Mouse (Mus musculus): Measurements from ENCODE around the gene Baat.
A peak's percentile ranks its signal among the peaks of the same experiment; 100 is the strongest.
"Not testable (repeated sequence)": the region's sequence is repeated elsewhere in the genome, so short reads cannot be mapped to it uniquely, and the experiment has no call there.

Gene Baat

GRCm38 (mm10) chr4:49506386-49506785, at the start of gene Baat:
Gene Baat, minus strand, starts transcription at chr4:49506557.
- no peak for DNase-seq (ENCODE audit: low spot score in 2 of 2)

GRCm38 (mm10) chr4:49553380-49553779, 47.0 kb upstream of the Baat start:
- DNase-seq (ENCODE audit: low spot score in 2 of 2), result no peak

DNA sequence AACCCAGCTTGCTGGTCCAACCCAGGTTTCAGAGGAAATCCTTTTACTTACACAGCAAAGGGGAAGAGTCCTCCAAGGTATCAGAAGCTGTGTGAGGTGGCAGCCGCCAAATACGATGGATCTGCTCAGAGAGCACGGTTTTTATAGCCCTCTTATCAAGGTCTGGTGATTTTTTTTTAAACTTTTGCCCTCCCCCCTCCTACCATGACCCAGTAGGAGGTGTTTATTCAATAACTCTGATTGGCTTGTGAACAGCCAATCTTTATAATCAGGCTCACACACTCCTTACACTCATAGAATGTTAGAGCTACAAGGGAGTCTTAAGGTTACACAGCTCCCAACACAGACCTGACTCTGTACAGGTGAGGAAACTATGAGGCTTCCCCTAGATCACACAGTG, 43.0 kb upstream of the Baat start, which contains the start of gene Aldob:
Gene Aldob (minus strand): TSS at position 164 of the 400 bp plus-strand sequence.
- DNase-seq (ENCODE audit: low spot score in 2 of 2), result no peak

DNA sequence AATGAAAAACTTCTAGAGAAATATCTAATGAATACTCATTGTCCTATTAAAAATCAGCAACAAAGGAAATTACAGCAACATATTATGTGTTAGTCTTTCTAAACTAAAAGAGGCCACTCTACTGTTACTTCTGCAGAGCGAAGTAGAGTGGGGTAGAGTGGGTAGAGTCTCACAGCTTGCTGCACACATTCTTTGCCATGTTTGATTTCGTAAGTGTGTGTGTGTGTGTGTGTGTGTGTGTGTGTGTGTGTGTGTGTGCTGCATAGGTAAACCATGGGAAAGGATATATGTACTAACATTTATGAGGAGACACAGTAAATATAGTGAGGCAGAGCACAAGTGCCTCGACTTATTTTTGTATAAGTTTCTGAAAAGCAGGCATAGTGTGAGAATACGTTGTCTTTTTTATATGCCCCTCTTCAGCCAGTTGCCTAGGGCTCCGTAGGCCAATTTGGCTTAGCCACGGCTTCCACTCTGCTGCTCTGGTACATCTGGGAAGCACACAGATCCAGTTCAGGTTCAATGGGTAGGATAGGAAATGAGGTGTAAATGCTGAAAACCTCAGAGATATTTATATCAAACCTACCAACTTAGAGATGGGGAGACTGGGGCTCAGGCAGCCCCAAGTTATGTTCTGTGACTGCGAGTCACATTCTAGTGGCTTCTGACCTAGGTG, 41.3 kb upstream of the Baat start:
- DNase-seq (ENCODE audit: low spot score in 2 of 2), result no peak

- DNase-seq (ENCODE audit: low spot score in 2 of 2), result no peak
These were observed 40.7 kb upstream of the Baat start for GRCm38 (mm10) chr4:49546873-49547543.

DNA sequence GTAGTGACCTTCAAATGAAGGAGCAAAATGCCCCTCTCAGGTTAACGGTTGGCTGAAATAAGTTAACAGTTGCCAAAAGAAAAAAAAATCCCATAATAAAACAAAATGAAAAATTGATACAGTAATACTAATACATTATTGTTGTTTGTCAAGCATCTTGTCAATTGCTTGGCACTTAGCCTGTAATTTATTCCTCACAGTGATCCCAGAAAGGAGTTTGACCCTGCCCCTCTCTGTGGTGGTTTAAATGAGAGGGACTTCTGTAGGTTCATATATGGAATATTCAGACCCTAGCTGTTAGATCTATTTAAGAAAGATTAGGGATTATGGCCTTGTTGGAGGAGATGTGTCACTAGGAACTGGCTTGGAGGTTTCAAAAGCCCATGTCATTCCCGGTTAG, 39.7 kb upstream of the Baat start:
- no peak for DNase-seq (ENCODE audit: low spot score in 2 of 2)

DNA sequence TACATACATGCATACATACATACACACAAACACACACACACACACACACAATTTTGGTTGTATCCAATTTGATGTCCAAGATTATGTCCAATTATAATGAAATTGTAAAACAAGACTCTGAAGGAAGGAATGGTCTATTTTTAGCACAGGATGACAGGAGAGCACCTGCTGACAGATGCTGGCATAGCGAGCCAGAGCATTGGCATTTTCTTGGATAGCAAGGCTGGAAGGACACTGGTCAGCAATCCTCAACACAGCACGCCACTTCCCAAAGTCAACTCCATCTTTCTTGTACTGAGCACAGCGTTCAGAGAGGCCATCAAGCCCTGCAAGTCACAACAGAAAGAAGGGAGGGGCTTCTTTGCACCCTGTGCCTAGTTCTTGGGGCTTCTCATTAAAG, 34.6 kb upstream of the Baat start:
- DNase-seq (ENCODE audit: low spot score in 2 of 2), result no peak

DNA sequence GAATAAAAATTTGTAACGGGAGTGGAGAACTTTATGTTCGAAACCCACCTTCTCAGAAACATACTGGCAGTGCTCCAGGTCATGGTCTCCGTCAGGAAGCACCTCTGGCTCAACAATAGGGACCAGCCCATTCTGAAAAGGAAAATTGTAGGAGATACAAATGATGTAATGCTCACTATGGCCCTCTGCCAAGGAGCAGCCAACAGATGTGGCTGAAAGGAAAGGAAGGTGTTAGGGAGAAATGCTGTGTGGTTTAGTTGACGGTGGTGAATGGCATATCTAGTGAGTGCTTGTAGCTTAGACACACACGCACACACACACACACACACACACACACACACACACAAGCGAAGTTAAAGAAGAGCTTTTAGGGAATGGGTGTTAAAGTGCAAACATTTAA, 33.3 kb upstream of the Baat start:
- DNase-seq (ENCODE audit: low spot score in 2 of 2), result no peak

- no peak for DNase-seq (ENCODE audit: low spot score in 2 of 2)
These were observed 30.3 kb upstream of the Baat start for GRCm38 (mm10) chr4:49536671-49537070.

GRCm38 (mm10) chr4:49535675-49536294, 29.4 kb upstream of the Baat start:
- no peak for DNase-seq (ENCODE audit: low spot score in 2 of 2)

DNA sequence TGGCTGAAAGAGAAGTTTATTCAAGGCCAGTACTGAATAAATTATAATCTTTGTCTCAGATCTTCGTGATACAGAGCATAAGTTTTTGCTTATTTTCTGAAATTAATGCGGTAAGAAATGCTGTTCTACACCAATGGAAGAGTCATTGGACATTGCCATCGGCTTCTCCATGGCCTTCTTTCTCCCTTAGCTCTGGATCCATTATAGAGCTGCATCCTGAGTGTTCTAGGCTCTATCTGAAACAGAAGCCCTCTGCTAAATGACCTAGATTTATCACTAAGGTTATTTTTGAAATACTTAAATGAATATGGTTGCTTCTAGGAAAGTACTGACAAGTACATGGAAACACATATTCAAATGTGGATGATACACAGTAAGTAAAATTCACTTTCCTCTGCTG, 28.7 kb upstream of the Baat start:
- no peak for DNase-seq (ENCODE audit: low spot score in 2 of 2)

- no peak for DNase-seq (ENCODE audit: low spot score in 2 of 2)
These were observed 16.2 kb upstream of the Baat start for GRCm38 (mm10) chr4:49522576-49522975.

- DNase-seq (ENCODE audit: low spot score in 2 of 2), result no peak
These were observed 15.0 kb upstream of the Baat start for GRCm38 (mm10) chr4:49521346-49521745.

DNA sequence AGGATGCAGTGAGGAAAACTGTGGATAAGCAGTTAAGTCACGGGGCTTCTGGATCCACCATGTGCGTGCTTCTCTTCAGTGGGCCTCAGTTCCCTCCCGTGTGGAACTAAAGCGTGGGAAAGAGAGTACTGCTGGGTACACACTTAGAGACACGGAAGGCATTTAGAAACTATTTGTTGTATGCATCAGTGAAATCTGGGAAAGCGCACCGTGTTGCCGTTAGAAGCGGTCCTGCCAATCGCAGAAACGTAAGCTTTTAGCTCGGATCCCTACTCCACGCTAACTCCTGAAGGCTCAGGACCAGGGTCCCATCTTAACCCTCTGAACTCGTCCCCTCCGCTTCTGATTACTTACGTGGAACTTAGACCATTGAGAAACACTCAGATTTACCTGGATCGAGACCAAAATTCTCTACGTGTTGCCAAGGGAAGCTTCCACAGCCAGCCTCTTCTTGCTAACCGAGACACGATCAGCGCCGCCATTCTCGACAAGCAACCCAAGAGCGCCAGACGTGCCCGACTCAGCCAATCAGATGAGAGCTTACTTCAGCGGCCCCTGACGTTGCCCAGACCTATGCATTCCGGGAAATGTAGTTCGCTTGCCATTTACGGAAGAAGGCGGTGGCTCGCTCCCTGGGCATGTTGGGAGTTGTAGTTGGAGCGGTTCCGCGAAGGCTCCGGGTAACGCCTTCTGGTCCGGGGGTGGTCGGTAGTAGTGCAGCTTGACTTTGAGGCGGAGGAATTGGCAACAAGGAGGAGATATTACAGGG, 14.4 kb upstream of the Baat start, which contains the start of the genes Mrpl50 and Zfp189:
Gene Mrpl50 (minus strand): TSS at position 522 of the 769 bp plus-strand sequence.
Gene Zfp189 (plus strand): TSS at position 605 of the 769 bp plus-strand sequence.
- peak; percentile 89 for DNase-seq (ENCODE audit: low spot score in 2 of 2)

- DNase-seq (ENCODE audit: low spot score in 2 of 2), result no peak
These were observed 13.1 kb upstream of the Baat start for GRCm38 (mm10) chr4:49519476-49519875.

DNA sequence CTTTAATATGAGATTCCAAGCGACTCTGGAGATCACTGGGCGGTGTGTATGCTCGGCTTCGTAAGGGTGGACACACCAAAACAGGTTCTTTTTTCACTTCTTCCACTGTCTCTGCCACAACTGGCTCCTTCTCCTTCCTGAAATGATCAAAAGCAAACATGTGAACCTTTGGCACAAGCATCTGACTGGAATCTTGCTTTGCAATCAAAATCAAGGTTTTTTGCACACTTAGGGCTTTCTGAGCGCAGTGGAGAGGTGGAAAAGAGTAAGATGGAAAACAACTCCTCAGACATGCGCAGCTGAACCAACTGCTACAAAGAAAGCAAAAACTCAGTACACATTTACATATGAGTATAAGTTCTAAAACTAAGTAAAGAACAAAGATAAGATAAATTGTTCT, 8.1 kb upstream of the Baat start:
- DNase-seq (ENCODE audit: low spot score in 2 of 2), result no peak

GRCm38 (mm10) chr4:49512636-49513035, 6.3 kb upstream of the Baat start:
- DNase-seq (ENCODE audit: low spot score in 2 of 2), result no peak

DNA sequence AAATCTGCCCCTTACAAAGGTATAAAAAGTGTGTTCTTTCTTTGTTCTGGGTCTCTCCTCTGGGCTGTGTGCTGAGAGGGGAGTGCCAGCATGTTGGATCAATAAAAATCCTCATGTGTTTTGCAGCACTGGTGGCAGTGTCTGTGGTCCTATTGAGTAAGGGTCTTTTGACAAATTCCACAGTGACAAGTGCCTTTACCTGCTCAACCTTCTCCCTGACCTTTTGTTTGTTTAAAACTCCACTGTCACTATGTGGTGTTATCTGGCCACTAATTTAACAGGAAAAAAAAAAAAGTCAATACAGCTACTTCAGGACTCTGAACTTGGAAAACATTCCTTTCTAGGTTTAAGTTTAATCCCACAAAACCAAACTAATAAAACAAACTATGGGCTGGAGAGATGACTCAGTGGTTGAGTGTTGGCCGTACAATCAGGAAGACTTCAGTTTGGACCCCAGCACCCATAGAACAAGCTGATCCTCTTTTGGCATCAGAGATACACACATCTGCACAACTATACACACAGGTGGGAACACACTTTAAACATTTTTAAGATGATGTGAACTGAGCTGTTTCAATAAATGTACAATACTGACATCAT, 4.0 kb upstream of the Baat start:
- DNase-seq (ENCODE audit: low spot score in 2 of 2), result not testable (repeated sequence)

DNA sequence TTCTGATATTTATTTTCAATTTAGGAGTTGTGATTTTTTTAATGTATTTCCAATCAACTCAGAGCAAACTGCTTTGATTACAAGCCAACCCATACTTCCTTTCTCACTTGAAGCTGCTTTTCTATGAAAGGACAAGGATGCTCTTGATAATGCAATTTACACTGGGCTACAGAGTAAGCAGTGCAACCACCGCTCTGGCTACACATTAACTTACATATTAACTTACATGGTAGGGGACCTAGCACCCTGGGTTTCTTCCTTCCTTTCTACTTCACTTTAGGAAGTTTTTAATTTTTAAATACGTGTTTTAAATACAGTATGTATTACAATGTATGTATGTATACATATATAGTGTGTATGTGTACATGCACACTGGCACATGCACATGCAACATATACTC, 2.8 kb upstream of the Baat start:
- no peak for DNase-seq (ENCODE audit: low spot score in 2 of 2)

- no peak for DNase-seq (ENCODE audit: low spot score in 2 of 2)
These were observed 2.8 kb downstream of the Baat start for GRCm38 (mm10) chr4:49503563-49503962.

- not testable (repeated sequence) for DNase-seq (ENCODE audit: low spot score in 2 of 2)
These were observed 20.3 kb downstream of the Baat start for GRCm38 (mm10) chr4:49485934-49486650.

All from urinary bladder, postnatal 4 days (tissue).